ENCODE assay signal across 18 mouse cellular contexts in the genomic region with DNA sequence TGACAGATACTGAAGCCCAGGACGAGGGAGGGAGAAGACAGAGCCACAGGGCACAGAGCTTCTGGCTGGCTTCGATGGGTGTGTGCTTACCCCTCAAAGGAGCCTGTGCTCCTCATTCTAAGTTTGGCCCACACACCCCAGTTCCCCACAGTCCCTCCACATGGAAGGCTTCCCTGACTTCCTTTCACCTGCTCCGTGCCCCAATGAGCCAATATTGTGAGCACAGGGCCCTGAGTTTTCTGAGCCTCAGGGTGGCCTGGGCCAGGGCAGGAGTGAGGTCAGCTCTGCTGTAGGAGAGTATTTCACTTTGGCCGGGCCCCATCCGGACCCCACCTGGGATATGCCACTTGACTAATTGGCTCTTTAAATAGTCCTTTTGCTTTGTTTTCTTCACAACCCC. TPM values are rescaled to one million over a fixed set of nuclear protein-coding genes. Genes with fewer than 3 reads are reported as not detected.
A peak's percentile ranks its signal among the peaks of the same experiment; 100 is the strongest.
DNase-seq lines count a peak whose midpoint lies in the region; ATAC-seq lines count a peak whose summit lies in the region.
"Had no signal": no experiment of that assay in that cellular context is flagged by ENCODE, and none has a peak within 500 bp of the region (broad histone marks: within the 10 kb centered on the region; RNA-seq: fewer than 3 reads in every experiment).

No protein-coding gene starts in this region.

- no peaks in the 10 kb centered on the region for H3K36me3 ChIP-seq in heart, embryonic 13.5 days
- no peaks in the 10 kb centered on the region for H3K36me3 ChIP-seq in forebrain, embryonic 14.5 days (ENCODE audit: control insufficient read depth, insufficient read depth, low read length)
- no peaks in the 10 kb centered on the region for H3K36me3 ChIP-seq in midbrain, embryonic 13.5 days

- peak overlapping the region; percentile 56 for H3K9ac ChIP-seq in heart, embryonic 13.5 days
- peak overlapping the region; percentile 10; the same call in 1 of the 2 replicates for H3K9ac ChIP-seq in forebrain, embryonic 14.5 days (ENCODE audit: low read length)
- no peak overlapping the region for H3K9ac ChIP-seq in midbrain, embryonic 13.5 days (replicated peaks)
- H3K9ac ChIP-seq: lung, embryonic 14.5 days had no signal

- peaks cover 14% of the 10 kb centered on the region for H3K27me3 ChIP-seq in heart, embryonic 13.5 days (replicated peaks)
- no peaks in the 10 kb centered on the region for H3K27me3 ChIP-seq in forebrain, embryonic 14.5 days (replicated peaks; ENCODE audit: control insufficient read depth, insufficient read depth, low read length)
- peaks cover 9% of the 10 kb centered on the region for H3K27me3 ChIP-seq in midbrain, embryonic 13.5 days

- H3K4me3 ChIP-seq in heart, embryonic 13.5 days = 0 out of 2 replicates have a peak overlapping the region, but pooled peaks have one; percentile 17
- no peak overlapping the region for H3K4me3 ChIP-seq in forebrain, embryonic 14.5 days (ENCODE audit: low read depth, low read length)
- H3K4me3 ChIP-seq in midbrain, embryonic 13.5 days (replicated peaks) = no peak overlapping the region
- H3K4me3 ChIP-seq: gastrocnemius, adult 2 months; megakaryocyte, embryonic 14.5 days had no signal

- ATAC-seq in heart, embryonic 13.5 days (ENCODE audit: extremely low read depth, insufficient number of reproducible peaks, low FRiP score, low TSS enrichment) = no peak
- ATAC-seq in forebrain, embryonic 14.5 days = no peak
- ATAC-seq in midbrain, embryonic 13.5 days = no peak
- ATAC-seq: CD4-positive, CD25-positive, alpha-beta regulatory T cell, adult 4 months had no signal

- H3K9me3 ChIP-seq in heart, embryonic 13.5 days = no peaks in the 10 kb centered on the region
- no peaks in the 10 kb centered on the region for H3K9me3 ChIP-seq in forebrain, embryonic 14.5 days (replicated peaks; ENCODE audit: control insufficient read depth, low read length)
- no peaks in the 10 kb centered on the region for H3K9me3 ChIP-seq in midbrain, embryonic 13.5 days

- peak overlapping the region; percentile 67 for H3K27ac ChIP-seq in heart, embryonic 13.5 days (replicated peaks)
- H3K27ac ChIP-seq in forebrain, embryonic 14.5 days (ENCODE audit: low read depth, low read length) = peak overlapping the region; percentile 98
- H3K27ac ChIP-seq in midbrain, embryonic 13.5 days = peak overlapping the region; percentile 98; the same call in 1 of the 2 replicates
- H3K27ac ChIP-seq: gastrocnemius, adult 2 months had no signal

- 45% methylated on average over 5 of the region's 5 CpGs for WGBS in heart, embryonic 13.5 days
- WGBS in forebrain, embryonic 14.5 days = 52% methylated on average over 5 of the region's 5 CpGs
- WGBS in midbrain, embryonic 13.5 days = 48% methylated on average over 5 of the region's 5 CpGs

- peak overlapping the region; percentile 59; the same call in 1 of the 2 replicates for H3K4me2 ChIP-seq in heart, embryonic 13.5 days
- H3K4me2 ChIP-seq in forebrain, embryonic 14.5 days (ENCODE audit: low read length) = peak overlapping the region; percentile 60
- H3K4me2 ChIP-seq in midbrain, embryonic 13.5 days (replicated peaks) = peak overlapping the region; percentile 56
- H3K4me2 ChIP-seq: lung, embryonic 14.5 days had no signal

- no peak for DNase-seq in heart, adult 8-10 months (ENCODE audit: low spot score)
- DNase-seq in MN1 (ENCODE audit: low spot score) = peak; percentile 31
- DNase-seq in forebrain, embryonic 14.5 days (ENCODE audit: low spot score) = no peak
- DNase-seq in left cerebral cortex, adult 9 months (ENCODE audit: low spot score in 2 of 2) = no peak
- DNase-seq in lung, postnatal 10 days = no peak
- DNase-seq in lung, adult 18-20 months = no peak
- DNase-seq: cerebellum, adult 11 months; gastrocnemius, adult 2 months; liver; spleen, adult 18-20 months; thymus, postnatal 36 days had no signal

- H3K4me1 ChIP-seq in heart, embryonic 13.5 days = peaks cover 56% of the 10 kb centered on the region
- H3K4me1 ChIP-seq in forebrain, embryonic 14.5 days (ENCODE audit: control insufficient read depth, insufficient read depth, low read length) = peaks cover 32% of the 10 kb centered on the region
- peaks cover 47% of the 10 kb centered on the region for H3K4me1 ChIP-seq in midbrain, embryonic 13.5 days (replicated peaks)

RNA-seq across cellular contexts. Expression of a gene that starts 48.3 kb away (rescaled TPM):
- not detected in 2 replicates for polyA plus RNA-seq in heart, embryonic 13.5 days (2015; fragmentation: Nextera tagmentation; extraction: Ambion mirVana)
- under 1 TPM in 2 of 4 experiments, not detected in 2; 0.37 to 0.44 TPM for total RNA-seq in heart, adult 8-10 months (2022)
- polyA plus RNA-seq in forebrain, embryonic 14.5 days (2014; fragmentation: Nextera tagmentation; extraction: Ambion mirVana) = 0.31 TPM in 1 of 2 replicates, not detected in the other
- 0.22 TPM in 1 of 2 replicates, not detected in the other for polyA plus RNA-seq in midbrain, embryonic 13.5 days (2015; fragmentation: Nextera tagmentation; extraction: Ambion mirVana)
- total RNA-seq: gastrocnemius, adult 2 months; heart, postnatal 10 days; left cerebral cortex, adult 2 months had no signal
- polyA plus RNA-seq: CD4-positive, CD25-positive, alpha-beta regulatory T cell, adult 4 months; lung, embryonic 14.5 days had no signal
